Mouse (Mus musculus): ENCODE measurements around the gene Hsf4. TPM values are rescaled to one million over a fixed set of nuclear protein-coding genes. Genes with fewer than 3 reads are reported as not detected.

Gene Hsf4
- polyA plus RNA-seq, 1 experiment from 2014 or later = 1.2 TPM

DNA sequence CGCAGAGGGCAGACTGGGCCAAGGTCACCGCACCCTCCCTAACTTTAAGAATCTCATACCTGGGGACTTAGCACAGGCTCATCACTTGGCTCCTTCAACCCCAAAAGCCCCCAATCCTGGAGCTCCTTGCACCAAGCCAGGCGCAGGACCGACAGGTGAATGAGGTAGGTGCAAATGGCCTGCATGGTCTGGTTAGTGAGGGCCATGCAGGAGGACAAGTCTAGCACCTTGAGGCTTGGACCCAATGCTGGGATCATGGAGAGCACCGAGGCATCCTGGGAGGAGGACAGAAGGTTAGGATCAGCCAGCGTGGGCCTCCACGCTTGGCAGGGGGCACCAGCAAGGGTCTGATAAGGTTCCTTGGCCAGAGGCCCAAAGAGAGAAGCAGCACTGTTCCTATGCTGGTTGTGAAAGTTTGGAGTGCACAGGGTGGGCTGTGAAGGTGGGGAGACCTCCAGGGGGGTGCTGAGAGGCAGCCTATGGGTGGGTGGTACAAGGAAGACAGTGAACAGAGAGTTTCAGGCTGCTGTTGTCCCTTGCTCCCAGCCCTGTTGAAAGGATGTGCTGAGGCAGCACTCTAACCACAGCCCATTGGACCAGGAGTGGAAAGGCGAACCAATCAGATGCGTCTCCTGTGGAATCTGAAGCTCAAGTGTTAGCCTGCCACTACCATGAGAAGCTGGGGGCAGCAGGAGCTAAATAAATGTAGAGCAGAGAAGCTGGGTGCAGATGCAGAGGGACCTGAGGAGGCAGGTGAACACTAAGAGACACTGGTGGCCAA is 44.2 kb downstream of the Hsf4 start:
- Histone ChIP-seq H3K4me3 (ENCODE audit: low read length) (no peak overlapping the region), H3K36me3 (ENCODE audit: control insufficient read depth, insufficient read depth, low read length) (peaks cover 19% of the 10 kb centered on the region), H3K27ac (ENCODE audit: low read depth, low read length) (no peak overlapping the region), H3K9me3 (ENCODE audit: control insufficient read depth, low read length) (no peaks in the 10 kb centered on the region), H3K9ac (ENCODE audit: low read depth, low read length) (no peak overlapping the region), H3K4me2 (ENCODE audit: low read length) (no peak overlapping the region), H3K4me1 (ENCODE audit: control insufficient read depth, insufficient read depth, low read depth, low read length) (no peaks in the 10 kb centered on the region), H3K27me3 (replicated peaks; ENCODE audit: control insufficient read depth, insufficient read depth, low read length) (no peaks in the 10 kb centered on the region)
- 82% methylated on average over 9 of the region's 9 CpGs for WGBS
- no peak for ATAC-seq

DNA sequence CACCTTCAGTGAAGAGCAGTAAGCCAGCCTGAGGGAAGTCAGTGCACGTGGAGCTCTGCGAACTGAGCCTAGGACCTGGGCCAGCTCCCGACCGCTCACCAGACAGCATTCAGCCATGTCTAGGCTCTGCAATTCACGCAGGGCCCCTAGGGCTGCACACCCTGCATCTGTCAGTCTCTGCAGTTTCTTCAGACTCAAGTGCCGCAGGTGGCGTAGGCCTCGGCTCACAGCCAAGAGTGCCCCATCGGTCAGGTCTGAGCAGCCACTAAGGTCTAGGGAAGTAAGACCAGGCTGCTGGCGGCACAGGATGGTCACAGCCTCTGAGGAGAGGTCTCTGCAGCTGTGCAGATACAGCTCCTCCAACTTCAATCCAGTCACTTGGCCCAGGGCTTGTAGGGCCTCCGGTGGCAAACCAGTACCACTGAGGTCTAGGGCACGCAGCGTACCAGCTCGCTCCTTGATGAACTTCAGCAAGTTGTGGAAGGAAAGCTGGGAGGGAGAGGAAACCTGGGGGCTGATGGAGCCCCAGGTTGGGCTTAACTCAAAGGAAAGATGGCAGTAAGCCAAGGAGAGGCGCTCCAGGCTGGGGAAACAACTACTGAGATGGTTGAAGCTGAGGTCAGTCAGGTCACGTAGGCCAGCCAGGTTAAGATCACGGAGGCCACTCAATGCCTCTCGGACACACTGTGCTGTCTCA is 45.6 kb downstream of the Hsf4 start:
- Histone ChIP-seq H3K9me3 (ENCODE audit: control insufficient read depth, low read length) (no peaks in the 10 kb centered on the region), H3K4me1 (ENCODE audit: control insufficient read depth, insufficient read depth, low read depth, low read length) (no peaks in the 10 kb centered on the region), H3K36me3 (ENCODE audit: control insufficient read depth, insufficient read depth, low read length) (peaks cover 24% of the 10 kb centered on the region), H3K4me2 (ENCODE audit: low read length) (no peak overlapping the region), H3K27me3 (replicated peaks; ENCODE audit: control insufficient read depth, insufficient read depth, low read length) (no peaks in the 10 kb centered on the region), H3K4me3 (ENCODE audit: low read length) (no peak overlapping the region), H3K9ac (ENCODE audit: low read depth, low read length) (no peak overlapping the region), H3K27ac (ENCODE audit: low read depth, low read length) (no peak overlapping the region)
- WGBS = 92% methylated on average over 18 of the region's 18 CpGs
- ATAC-seq = no peak

DNA sequence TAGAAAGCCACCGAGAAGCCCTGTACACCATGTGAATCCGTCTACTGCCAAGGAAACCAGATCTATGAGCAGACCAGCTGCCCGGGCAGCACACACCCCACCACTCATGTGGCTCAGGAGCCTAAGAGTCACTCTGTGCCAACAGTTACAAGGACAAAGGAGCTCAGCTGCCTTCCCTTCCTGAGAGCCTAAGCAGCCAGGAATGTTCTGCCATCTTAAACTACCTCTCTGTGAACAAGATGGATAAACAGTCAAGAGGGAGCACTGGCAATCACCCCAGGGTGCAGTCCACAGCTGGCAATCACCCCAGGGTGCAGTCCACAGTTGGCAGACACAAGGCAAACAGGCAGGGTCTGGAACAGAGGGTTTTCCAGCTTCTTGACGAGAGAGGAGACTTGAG is 48.3 kb downstream of the Hsf4 start:
- Histone ChIP-seq H3K9ac (ENCODE audit: low read depth, low read length) (no peak overlapping the region), H3K4me2 (ENCODE audit: low read length) (no peak overlapping the region), H3K36me3 (ENCODE audit: control insufficient read depth, insufficient read depth, low read length) (peaks cover 18% of the 10 kb centered on the region), H3K9me3 (ENCODE audit: control insufficient read depth, low read length) (no peaks in the 10 kb centered on the region), H3K27ac (ENCODE audit: low read depth, low read length) (no peak overlapping the region), H3K4me1 (ENCODE audit: control insufficient read depth, insufficient read depth, low read depth, low read length) (no peaks in the 10 kb centered on the region), H3K4me3 (ENCODE audit: low read length) (no peak overlapping the region), H3K27me3 (replicated peaks; ENCODE audit: control insufficient read depth, insufficient read depth, low read length) (no peaks in the 10 kb centered on the region)
- no peak for ATAC-seq
- 67% methylated on average over 4 of the region's 4 CpGs for WGBS

DNA sequence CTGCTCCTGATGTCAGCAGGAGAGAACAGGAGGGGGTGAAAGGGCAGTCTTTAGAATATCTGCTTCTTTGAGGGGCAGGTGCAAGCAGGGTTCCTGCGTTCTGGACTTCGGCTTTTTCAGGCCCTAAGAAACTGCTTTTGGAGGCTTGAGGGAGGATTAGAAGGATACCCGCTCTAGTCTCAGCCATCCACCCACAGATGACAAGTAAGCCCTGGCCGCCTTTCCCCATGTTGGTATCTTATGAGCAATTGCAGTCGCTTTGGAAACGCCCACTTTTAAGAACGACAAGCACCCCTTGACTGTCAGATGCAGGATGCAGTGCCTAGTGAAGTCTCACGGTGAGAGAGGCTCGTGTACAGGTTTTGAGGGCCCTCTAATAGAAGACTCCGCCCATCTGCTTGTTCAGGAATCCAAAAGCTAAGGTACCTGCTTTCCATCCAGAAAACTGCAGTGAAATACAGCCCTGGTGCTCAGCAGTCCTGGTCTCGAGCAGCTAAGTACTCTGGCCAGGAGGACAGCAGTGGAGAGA is 49.1 kb downstream of the Hsf4 start:
- H3K4me3 ChIP-seq (ENCODE audit: low read length) = no peak overlapping the region
- H3K9me3 ChIP-seq (ENCODE audit: control insufficient read depth, low read length) = no peaks in the 10 kb centered on the region
- no peaks in the 10 kb centered on the region for H3K27me3 ChIP-seq (replicated peaks; ENCODE audit: control insufficient read depth, insufficient read depth, low read length)
- H3K36me3 ChIP-seq (ENCODE audit: control insufficient read depth, insufficient read depth, low read length) = peaks cover 17% of the 10 kb centered on the region
- H3K9ac ChIP-seq (ENCODE audit: low read depth, low read length) = no peak overlapping the region
- H3K27ac ChIP-seq (ENCODE audit: low read depth, low read length) = no peak overlapping the region
- H3K4me2 ChIP-seq (ENCODE audit: low read length) = no peak overlapping the region
- no peaks in the 10 kb centered on the region for H3K4me1 ChIP-seq (ENCODE audit: control insufficient read depth, insufficient read depth, low read depth, low read length)
- WGBS = 85% methylated on average over 11 of the region's 11 CpGs
- ATAC-seq = no peak

DNA sequence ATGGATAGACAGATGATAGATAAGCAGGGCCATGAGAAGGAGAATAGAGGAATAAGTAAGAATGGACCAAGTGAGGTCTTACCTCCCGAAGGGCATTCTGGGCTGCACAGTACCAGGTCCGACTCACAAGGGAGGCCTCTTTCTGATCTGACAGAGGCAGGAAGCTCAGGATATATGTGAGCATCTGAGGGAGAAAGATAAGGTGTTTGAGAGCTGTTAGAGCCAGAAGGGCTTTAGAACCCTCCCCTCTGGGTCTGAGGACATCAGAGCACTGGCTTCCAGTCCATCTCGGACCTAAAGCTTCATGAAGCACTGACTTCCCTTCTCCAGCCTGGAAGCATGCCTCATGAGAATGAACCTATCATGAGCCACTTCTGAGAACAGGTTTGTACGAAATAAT is 53.6 kb downstream of the Hsf4 start:
- Histone ChIP-seq H3K4me3 (ENCODE audit: low read length) (no peak overlapping the region), H3K36me3 (ENCODE audit: control insufficient read depth, insufficient read depth, low read length) (peaks cover 12% of the 10 kb centered on the region), H3K9me3 (ENCODE audit: control insufficient read depth, low read length) (no peaks in the 10 kb centered on the region), H3K27ac (ENCODE audit: low read depth, low read length) (no peak overlapping the region), H3K27me3 (replicated peaks; ENCODE audit: control insufficient read depth, insufficient read depth, low read length) (no peaks in the 10 kb centered on the region), H3K4me1 (ENCODE audit: control insufficient read depth, insufficient read depth, low read depth, low read length) (peaks cover 20% of the 10 kb centered on the region), H3K4me2 (ENCODE audit: low read length) (no peak overlapping the region), H3K9ac (ENCODE audit: low read depth, low read length) (no peak overlapping the region)
- ATAC-seq = no peak
- WGBS = 90% methylated on average over 4 of the region's 4 CpGs

MicroRNAs within 50 kb of the gene (microRNA counts, 519-probe panel; counts per million panel counts)
- microRNA mmu-miR-328 = 2,065 counts per million, percentile 33 among the panel's probes with 10 or more counts

Small RNA genes lying within 50 kb of the gene (microRNA-seq; reads per million reads assigned to microRNA genes)
- not detected for gene Gm27320
- gene Mir328 = 388 reads per million, percentile 67 among the genes with 10 or more reads in this experiment

Other genes starting within 250 kb of the Hsf4 start
- not detected in 2 replicates for gene Ces3a, start 221.2 kb upstream of the Hsf4 start, polyA plus RNA-seq (2015; fragmentation: Nextera tagmentation; extraction: Ambion mirVana)
- gene Ces3b, start 186.0 kb upstream of the Hsf4 start, polyA plus RNA-seq (2015; fragmentation: Nextera tagmentation; extraction: Ambion mirVana) = not detected in 2 replicates
- gene Ces4a, start 138.0 kb upstream of the Hsf4 start, polyA plus RNA-seq (2015; fragmentation: Nextera tagmentation; extraction: Ambion mirVana) = not detected in 2 replicates
- gene Cbfb, start 99.1 kb upstream of the Hsf4 start, polyA plus RNA-seq (2015; fragmentation: Nextera tagmentation; extraction: Ambion mirVana) = 28.6 and 29.0 TPM in 2 replicates
- 27.9 and 31.7 TPM in 2 replicates for gene D230025D16Rik, start 44.7 kb upstream of the Hsf4 start, polyA plus RNA-seq (2015; fragmentation: Nextera tagmentation; extraction: Ambion mirVana)
- 12.3 and 12.4 TPM in 2 replicates for gene B3gnt9, start 14.6 kb upstream of the Hsf4 start, polyA plus RNA-seq (2015; fragmentation: Nextera tagmentation; extraction: Ambion mirVana)
- gene Tradd, start 5.2 kb upstream of the Hsf4 start, polyA plus RNA-seq (2015; fragmentation: Nextera tagmentation; extraction: Ambion mirVana) = 20.7 and 21.5 TPM in 2 replicates
- 2.1 and 2.4 TPM in 2 replicates for gene Fbxl8, start 5.2 kb upstream of the Hsf4 start, polyA plus RNA-seq (2015; fragmentation: Nextera tagmentation; extraction: Ambion mirVana)
- gene Nol3, start 6.3 kb downstream of the Hsf4 start, polyA plus RNA-seq (2015; fragmentation: Nextera tagmentation; extraction: Ambion mirVana) = 6.2 TPM in 2 replicates
- gene 4931428F04Rik, start 20.1 kb downstream of the Hsf4 start, polyA plus RNA-seq (2015; fragmentation: Nextera tagmentation; extraction: Ambion mirVana) = 126 and 153 TPM in 2 replicates
- 9.4 and 12.3 TPM in 2 replicates for gene Exoc3l, start 26.3 kb downstream of the Hsf4 start, polyA plus RNA-seq (2015; fragmentation: Nextera tagmentation; extraction: Ambion mirVana)
- 37.3 and 46.7 TPM in 2 replicates for gene E2f4, start 27.9 kb downstream of the Hsf4 start, polyA plus RNA-seq (2015; fragmentation: Nextera tagmentation; extraction: Ambion mirVana)
- gene Elmo3, start 35.8 kb downstream of the Hsf4 start, polyA plus RNA-seq (2015; fragmentation: Nextera tagmentation; extraction: Ambion mirVana) = 1.5 and 1.6 TPM in 2 replicates
- 0.90 and 0.94 TPM in 2 replicates for gene Lrrc29, start 56.5 kb downstream of the Hsf4 start, polyA plus RNA-seq (2015; fragmentation: Nextera tagmentation; extraction: Ambion mirVana)
- 144 and 150 TPM in 2 replicates for gene Tmem208, start 56.6 kb downstream of the Hsf4 start, polyA plus RNA-seq (2015; fragmentation: Nextera tagmentation; extraction: Ambion mirVana)
- gene Fhod1, start 78.2 kb downstream of the Hsf4 start, polyA plus RNA-seq (2015; fragmentation: Nextera tagmentation; extraction: Ambion mirVana) = 0.69 and 0.93 TPM in 2 replicates
- gene Slc9a5, start 79.0 kb downstream of the Hsf4 start, polyA plus RNA-seq (2015; fragmentation: Nextera tagmentation; extraction: Ambion mirVana) = 12.3 and 14.5 TPM in 2 replicates
- 1.8 and 2.1 TPM in 2 replicates for gene Plekhg4, start 103.5 kb downstream of the Hsf4 start, polyA plus RNA-seq (2015; fragmentation: Nextera tagmentation; extraction: Ambion mirVana)
- gene Kctd19, start 143.7 kb downstream of the Hsf4 start, polyA plus RNA-seq (2015; fragmentation: Nextera tagmentation; extraction: Ambion mirVana) = 0.27 TPM in 1 of 2 replicates, not detected in the other
- 0.44 and 0.60 TPM in 2 replicates for gene Lrrc36, start 143.8 kb downstream of the Hsf4 start, polyA plus RNA-seq (2015; fragmentation: Nextera tagmentation; extraction: Ambion mirVana)
- gene Tppp3, start 201.7 kb downstream of the Hsf4 start, polyA plus RNA-seq (2015; fragmentation: Nextera tagmentation; extraction: Ambion mirVana) = 246 and 256 TPM in 2 replicates
- 39.0 and 40.2 TPM in 2 replicates for gene Zdhhc1, start 227.1 kb downstream of the Hsf4 start, polyA plus RNA-seq (2015; fragmentation: Nextera tagmentation; extraction: Ambion mirVana)
- 6.9 and 8.8 TPM in 2 replicates for gene Hsd11b2, start 249.0 kb downstream of the Hsf4 start, polyA plus RNA-seq (2015; fragmentation: Nextera tagmentation; extraction: Ambion mirVana)